Mouse (Mus musculus): Measurements from ENCODE around the gene Vwce. TPM values are rescaled to one million over a fixed set of nuclear protein-coding genes. Genes with fewer than 3 reads are reported as not detected.

Gene Vwce
- total RNA-seq, 2 experiments from 2014 or later, result 0.05 to 0.81 TPM

- DNase-seq, result no peak
Observed at GRCm38 (mm10) chr19:10715476-10715875, 81.5 kb downstream of the Vwce start.

Other genes with a start within 250 kb of the Vwce start
- 1 to 10 TPM; 3.5 TPM for gene Syt7, start 245.1 kb upstream of the Vwce start, total RNA-seq (2021)
- gene Lrrc10b, start 176.7 kb upstream of the Vwce start, total RNA-seq (2021), result under 1 TPM; 0.40 to 0.43 TPM
- 1 to 10 TPM in 1 of 2 experiments, under 1 TPM in 1; 0.40 to 1.3 TPM for gene Ppp1r32, start 151.3 kb upstream of the Vwce start, total RNA-seq (2021)
- 10 to 100 TPM; 26.6 to 33.0 TPM for gene Cpsf7, start 108.9 kb upstream of the Vwce start, total RNA-seq (2021)
- gene Sdhaf2, start 108.1 kb upstream of the Vwce start, total RNA-seq (2021), result 10 to 100 TPM; 42.5 to 45.1 TPM
- 1 to 10 TPM; 2.3 to 3.0 TPM for gene Tmem216, start 78.0 kb upstream of the Vwce start, total RNA-seq (2021)
- gene Cyb561a3, start 57.0 kb upstream of the Vwce start, total RNA-seq (2021), result 1 to 10 TPM; 5.0 to 6.1 TPM
- 1 to 10 TPM; 2.3 to 3.3 TPM for gene Tmem138, start 56.9 kb upstream of the Vwce start, total RNA-seq (2021)
- gene Ddb1, start 28.9 kb upstream of the Vwce start, total RNA-seq (2021), result 100 to 1,000 TPM; 208 to 236 TPM
- gene Tkfc, start 28.6 kb upstream of the Vwce start, total RNA-seq (2021), result 1 to 10 TPM; 7.9 to 8.0 TPM
- gene Pga5, start 43.9 kb downstream of the Vwce start, total RNA-seq (2021), result not detected
- 10 to 100 TPM; 17.3 to 23.1 TPM for gene Vps37c, start 54.5 kb downstream of the Vwce start, total RNA-seq (2021)
- under 1 TPM in 1 of 2 experiments, not detected in 1; 0.25 TPM for gene Cd5, start 104.8 kb downstream of the Vwce start, total RNA-seq (2021)
- gene Cd6, start 195.8 kb downstream of the Vwce start, total RNA-seq (2021), result under 1 TPM in 1 of 2 experiments, not detected in 1; 0.26 TPM
- gene Slc15a3, start 205.5 kb downstream of the Vwce start, total RNA-seq (2021), result 1 to 10 TPM in 1 of 2 experiments, under 1 TPM in 1; 0.75 to 1.6 TPM
- 10 to 100 TPM; 26.9 to 29.9 TPM for gene Tmem132a, start 235.7 kb downstream of the Vwce start, total RNA-seq (2021)
- 100 to 1,000 TPM; 208 to 212 TPM for gene Tmem109, start 247.8 kb downstream of the Vwce start, total RNA-seq (2021)

All from gastrocnemius, postnatal 10 days (tissue).